Mouse (Mus musculus) myocyte (in vitro differentiated cells): ENCODE results near the gene Ifit1bl2.
"Not testable (repeated sequence)": the region's sequence is repeated elsewhere in the genome, so short reads cannot be mapped to it uniquely, and the experiment has no call there.

Experiments used
- MYOG ChIP-seq, 3 experiments: IDR thresholded peaks; one replicate each; pipeline ENCODE4 v1.6.1; 2011; ENCODE audit warnings: control low read depth in 2 of 3, low read depth in 2 of 3, mild to moderate bottlenecking in 2 of 3; ENCODE audit not compliant: insufficient read length in 2 of 3, control insufficient read depth in 1 of 3, insufficient read depth in 1 of 3
- POLR2A ChIP-seq: IDR thresholded peaks from one replicate; pipeline ENCODE4 v1.6.1; 2011; ENCODE audit warnings: low read depth, mild to moderate bottlenecking, control low read depth, moderate library complexity; ENCODE audit not compliant: insufficient read length
- USF1 ChIP-seq: IDR thresholded peaks from one replicate; pipeline ENCODE4 v1.6.1; 2011; ENCODE audit warnings: low read depth, mild to moderate bottlenecking, control low read depth, moderate library complexity

- TF ChIP-seq POLR2A; USF1; MYOG (IDR thresholded peaks at IDR 0.05; ENCODE audit: control insufficient read depth in 1 of 3, insufficient read depth in 1 of 3, insufficient read length in 2 of 3, low read depth in 2 of 3): not testable (repeated sequence)
These were observed 57.3 kb downstream of the Ifit1bl2 start, which contains the start of gene Ifit3 for GRCm38 (mm10) chr19:34583126-34583766.
